Mouse (Mus musculus): ENCODE data around the gene Rnf31.

Rnf31 gene

DNA sequence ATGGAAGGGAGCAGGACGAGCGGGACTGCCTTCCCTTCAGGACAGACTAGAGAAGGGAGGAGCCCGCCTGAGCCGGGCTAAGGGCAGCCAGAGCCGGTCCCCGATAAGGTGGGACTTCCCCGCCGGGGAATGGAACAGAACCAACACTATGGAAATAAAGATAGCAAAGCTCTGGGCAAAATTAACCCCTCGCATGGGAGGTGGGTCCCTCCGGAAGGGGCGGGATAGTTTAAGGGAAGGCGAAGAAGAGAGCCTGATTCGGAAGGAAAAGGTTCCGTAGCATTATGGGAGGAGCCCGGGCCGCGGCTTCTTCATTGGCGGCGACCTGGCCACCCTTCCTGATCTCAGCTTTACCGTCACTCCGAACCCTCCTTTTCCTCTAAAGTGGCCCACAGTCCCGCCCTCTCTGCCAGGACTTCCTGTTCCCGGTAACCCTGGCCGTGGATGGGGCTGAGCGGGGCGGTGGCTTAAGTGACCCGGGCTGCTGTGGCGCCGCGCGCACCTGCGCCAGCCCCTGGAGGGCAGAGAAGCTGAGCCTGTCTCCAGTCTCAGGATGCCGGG, at the start of gene Rnf31:
Rnf31 (plus strand) TSS at position 378 of the 561 bp plus-strand sequence.
- DNase-seq (ENCODE audit: low read depth, low spot score): peak; percentile 97

DNA sequence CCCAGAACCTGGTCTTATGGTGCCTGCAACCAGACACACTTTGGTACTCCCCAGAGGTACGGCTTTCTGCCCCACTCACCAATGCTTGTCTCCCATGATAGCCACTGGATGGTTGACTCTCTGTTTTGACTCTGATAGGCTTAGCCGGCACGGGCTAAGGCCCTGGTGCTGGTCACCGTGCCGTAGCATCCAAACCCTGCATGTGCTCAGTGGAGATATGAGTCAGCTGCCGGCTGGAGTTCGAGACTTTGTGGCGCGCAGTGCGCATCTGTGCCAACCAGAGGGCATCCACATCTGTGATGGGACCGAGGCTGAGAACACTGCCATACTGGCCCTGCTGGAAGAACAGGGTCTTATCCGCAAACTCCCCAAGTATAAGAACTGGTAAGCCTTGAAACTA, 49.2 kb upstream of the Rnf31 start:
- DNase-seq (ENCODE audit: low read depth, low spot score): no peak

DNA sequence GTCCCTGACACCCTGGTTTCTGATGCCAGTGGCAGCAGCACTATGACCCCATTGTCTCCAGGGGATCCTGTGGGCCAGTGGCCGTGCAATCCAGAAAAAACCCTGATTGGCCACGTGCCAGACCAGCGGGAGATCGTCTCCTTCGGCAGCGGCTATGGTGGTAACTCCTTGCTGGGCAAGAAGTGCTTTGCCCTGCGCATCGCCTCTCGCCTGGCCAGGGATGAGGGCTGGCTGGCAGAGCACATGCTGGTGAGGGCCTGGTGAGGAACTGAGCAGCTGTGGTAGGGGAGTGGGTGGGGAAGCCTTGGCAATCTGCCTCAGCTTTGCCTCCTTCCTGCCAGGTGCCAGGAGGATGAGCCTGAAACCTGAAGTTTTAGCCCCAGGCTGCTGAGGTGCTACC, 47.2 kb upstream of the Rnf31 start:
- DNase-seq (ENCODE audit: low read depth, low spot score): no peak

DNA sequence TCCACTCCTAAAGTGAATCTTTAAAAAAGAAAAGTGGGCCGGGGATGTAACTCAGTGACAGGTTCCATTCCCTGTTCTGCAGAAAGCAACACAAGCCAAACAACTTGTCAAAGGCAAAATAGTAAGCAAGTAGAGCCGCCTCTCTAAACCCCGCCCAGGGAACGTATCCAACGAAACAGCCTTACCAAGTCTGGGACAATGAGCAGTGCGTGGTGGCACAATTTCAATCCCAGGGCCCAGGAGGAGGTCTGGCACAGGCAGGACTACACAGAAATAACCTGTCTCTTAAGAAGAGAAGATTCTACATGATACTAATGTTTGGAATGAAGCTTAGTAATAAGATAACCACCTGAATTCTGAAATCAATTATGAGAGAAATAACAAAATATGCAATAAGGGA, 41.3 kb upstream of the Rnf31 start:
- DNase-seq (ENCODE audit: low read depth, low spot score): no peak

DNA sequence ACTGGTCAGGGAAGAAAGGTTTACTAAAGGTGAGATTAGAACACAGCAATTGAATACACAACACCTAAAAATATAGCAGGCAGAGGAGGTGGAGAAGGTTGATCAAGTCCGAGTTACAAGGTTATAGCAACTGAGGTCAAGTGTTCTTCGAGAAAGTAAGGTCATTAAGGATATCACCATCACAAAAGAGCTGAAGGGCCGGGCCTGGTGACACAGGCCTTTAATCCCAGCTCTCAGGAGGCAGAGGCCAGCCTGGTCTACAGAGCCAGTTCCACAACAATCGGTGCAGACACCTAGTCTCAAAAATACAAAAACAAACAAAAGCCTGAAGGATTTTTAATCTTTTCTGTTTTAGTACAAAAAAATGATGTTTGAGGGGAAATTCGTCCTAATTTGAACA, 40.2 kb upstream of the Rnf31 start:
- no peak for DNase-seq (ENCODE audit: low read depth, low spot score)

DNA sequence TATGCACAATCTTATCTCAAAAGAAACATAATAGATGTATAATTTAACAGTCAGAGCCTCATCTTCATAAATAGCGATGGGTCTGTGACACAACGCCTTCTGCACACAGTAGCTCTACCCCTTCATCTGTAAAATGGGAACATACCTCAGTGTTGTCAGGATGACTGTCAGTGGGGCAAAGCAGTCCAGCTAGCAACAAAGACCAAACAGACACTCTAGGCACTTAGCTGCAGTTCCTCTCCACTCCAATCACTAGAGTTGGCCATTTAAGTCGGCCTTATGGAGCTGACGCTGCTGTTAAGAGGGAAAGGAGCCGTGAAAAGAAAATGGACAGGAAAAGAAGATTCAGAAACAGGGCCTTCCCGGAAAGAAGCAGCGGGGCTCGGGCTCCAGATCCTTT, 39.7 kb upstream of the Rnf31 start:
- DNase-seq (ENCODE audit: low read depth, low spot score): no peak

DNA sequence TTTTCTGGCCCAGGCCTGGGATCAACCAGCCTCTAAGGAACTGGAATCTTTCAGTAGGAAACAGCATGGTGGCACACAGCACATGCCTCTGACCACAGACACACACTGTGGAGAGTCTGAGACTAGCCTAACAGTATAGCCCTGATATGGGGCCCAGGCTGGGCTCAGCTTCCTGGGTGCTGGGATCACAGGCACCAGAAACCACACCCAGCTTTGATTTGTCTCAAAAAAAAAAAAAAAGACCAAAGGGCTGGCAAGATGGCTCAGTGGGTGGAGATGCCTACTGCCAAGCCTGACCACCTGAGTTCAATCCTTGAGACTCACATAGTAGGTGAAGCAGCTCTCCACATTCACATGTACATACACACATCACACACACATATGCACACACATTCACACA, 36.9 kb upstream of the Rnf31 start:
- no peak for DNase-seq (ENCODE audit: low read depth, low spot score)

DNA sequence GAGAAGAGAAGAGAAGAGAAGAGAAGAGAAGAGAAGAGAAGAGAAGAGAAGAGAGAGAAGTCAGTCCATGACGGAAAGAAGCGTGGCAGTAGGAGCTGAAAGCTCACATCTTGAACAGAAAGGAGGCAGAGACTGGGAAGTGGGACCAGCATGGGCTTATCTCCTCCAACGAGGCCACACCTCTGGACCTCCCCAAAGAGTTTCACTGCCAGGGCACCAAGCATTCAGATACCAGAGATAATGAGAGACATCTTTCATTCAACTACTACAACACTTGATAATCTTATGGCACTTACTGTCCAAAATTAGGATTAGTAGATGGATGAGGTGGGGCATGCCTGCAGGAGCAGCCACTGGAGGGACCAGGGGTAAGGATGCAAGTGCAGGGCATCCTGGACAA, 35.7 kb upstream of the Rnf31 start:
- DNase-seq (ENCODE audit: low read depth, low spot score): no peak

DNA sequence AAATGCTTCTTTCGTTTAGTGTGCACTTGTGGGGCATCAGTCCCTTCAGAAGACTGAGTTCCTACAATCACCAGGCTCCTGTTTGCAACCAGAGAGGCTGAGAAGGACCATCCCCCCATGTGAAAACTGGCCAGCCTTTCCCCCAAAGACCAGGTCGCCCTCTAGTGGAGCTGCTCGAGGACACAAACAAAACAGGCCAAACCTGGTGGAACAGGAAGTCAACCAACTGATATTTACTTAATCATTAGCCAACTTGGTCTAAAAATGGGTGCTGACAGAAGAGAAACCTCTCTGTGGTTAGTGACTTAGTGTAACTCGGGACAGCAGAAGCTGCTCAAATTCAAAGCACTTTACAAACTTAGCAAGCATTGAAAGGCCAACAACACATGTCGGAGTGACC, 34.5 kb upstream of the Rnf31 start:
- DNase-seq (ENCODE audit: low read depth, low spot score): no peak

DNA sequence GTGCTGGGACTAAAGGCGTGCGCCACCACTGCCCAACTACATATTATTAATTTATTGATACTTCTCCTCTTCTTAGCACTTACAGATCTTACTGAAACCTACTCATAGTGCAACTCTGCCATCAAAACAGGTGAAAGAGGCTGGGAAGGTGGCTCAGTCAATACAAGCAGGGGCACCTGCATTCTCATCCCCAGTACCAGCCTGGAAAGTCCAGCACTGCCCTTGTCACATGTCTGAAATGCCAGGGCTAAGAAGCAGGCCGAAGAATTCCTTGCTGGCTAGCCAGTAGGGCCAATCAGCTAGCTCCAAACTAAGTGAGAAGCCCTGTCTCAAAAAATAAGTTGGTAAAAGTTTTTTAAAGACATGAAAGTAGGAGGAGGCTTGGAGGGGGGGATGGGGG, 33.9 kb upstream of the Rnf31 start:
- DNase-seq (ENCODE audit: low read depth, low spot score): no peak

DNA sequence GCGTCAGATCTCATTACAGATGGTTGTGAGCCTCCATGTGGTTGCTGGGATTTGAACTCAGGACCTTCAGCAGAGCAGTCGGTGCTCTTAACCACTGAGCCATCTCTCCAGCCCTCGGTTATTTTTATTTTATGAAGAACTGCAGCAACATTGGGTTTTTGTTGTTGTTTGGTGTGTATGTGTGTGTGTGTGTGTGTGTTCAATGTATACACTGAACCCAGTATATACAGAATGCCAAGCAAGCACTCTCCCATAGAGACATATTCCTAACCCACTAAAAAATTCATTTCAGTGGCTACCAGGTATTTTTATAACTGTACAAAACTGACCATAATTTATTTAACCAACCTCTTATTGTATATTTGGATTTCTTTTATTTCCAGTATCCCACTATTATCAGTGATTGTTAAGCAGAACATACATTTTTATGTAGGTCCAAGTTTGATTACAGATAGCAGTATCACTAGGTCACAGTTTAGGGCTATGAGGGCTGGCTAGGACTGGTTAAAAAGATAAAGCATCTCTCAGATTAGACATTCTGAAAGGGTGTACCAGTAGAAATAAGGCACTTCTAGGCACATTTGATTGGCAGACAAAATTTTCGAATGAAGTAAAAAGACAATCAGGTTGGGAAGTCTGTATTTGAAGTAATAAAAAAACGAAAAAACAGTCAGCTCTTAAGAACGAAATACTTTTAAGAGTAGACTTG, 32.6 kb upstream of the Rnf31 start:
- no peak for DNase-seq (ENCODE audit: low read depth, low spot score)

DNA sequence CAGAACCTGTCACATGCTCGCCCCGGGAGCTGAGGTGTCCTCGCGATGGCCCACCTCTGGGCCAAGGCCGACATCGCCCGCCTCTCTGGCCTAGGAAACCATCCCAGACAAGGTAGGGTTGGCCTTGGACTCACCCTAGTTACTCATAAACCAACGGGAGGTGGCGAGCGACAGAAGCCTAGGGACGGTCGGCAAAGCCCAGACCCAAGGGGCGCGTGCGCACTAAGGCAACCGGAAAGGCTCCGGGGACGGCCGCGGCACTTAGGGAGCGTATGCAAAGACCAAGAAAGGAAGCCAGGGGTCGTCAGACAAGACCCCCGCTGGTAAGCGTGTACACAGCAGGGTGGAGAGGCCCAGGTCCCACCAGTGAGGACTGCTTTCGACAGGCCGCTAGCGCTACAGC, 31.7 kb upstream of the Rnf31 start, which contains the start of gene Dcaf11:
Dcaf11 (plus strand) TSS at position 208 of the 403 bp plus-strand sequence.
- DNase-seq (ENCODE audit: low read depth, low spot score): peak; percentile 89

DNA sequence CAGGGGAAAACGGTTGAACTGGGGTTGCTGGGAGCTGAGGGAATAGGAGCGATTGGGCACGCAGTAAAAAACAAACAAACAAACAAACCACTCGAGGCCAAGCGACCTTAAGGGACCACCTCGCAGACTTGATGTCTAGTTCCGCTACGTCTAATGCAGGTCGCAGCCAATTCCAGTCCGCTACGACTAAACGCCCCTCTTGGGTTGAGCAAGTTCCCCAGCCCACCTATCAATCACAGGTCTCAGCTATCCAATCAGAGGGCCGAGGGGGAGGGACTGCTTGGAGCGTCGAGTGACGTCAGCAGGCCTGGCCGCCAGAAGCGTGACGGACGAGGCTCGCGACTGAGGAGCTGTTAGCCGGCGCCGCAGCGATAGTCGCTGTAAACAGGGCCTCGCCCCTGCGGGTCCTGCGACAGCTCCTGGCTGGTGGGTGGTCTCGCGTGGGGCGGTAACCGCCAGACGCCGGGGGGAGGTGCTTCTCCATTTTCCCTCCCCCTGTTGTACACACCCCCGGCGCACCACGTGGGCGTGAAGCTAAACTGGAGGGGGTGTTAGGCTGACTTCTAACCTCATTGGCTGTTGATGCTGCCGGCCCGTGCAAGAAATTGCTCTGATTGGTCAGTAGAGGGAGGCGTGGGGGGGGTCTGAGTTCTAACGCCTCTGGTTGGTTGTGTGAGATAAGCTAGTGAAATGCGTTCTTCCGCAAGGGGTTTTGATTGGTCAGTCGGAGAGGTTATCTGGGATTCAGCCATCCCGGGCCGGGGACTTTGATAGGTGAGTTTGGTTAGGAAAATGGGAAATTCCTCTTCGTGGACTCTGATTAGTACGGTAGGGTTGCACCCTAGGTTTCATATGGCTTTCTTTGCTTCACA, 31.1 kb upstream of the Rnf31 start, which contains the start of gene A730061H03Rik:
A730061H03Rik (minus strand) TSS at position 205 of the 872 bp plus-strand sequence.
- DNase-seq (ENCODE audit: low read depth, low spot score): peak; percentile 100

DNA sequence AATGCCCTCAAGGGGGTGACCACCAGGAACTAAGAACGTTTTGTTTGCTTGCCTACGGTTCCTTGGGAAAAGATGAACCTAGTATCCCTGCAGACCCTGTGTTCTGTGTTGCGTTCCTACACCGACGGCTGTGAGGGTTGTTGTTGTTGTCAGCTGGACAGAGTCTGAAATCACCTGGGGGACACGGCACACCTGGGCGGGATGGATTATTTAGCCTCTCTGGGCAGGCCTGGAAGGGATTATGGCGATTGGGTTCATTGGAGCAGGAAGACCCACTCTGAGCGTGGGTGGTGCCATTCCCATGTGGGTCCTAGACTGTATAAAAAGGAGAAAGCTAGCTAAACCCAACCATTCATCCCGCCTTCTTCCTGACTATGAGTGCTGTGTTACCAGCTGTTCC, 29.6 kb upstream of the Rnf31 start:
- no peak for DNase-seq (ENCODE audit: low read depth, low spot score)

DNA sequence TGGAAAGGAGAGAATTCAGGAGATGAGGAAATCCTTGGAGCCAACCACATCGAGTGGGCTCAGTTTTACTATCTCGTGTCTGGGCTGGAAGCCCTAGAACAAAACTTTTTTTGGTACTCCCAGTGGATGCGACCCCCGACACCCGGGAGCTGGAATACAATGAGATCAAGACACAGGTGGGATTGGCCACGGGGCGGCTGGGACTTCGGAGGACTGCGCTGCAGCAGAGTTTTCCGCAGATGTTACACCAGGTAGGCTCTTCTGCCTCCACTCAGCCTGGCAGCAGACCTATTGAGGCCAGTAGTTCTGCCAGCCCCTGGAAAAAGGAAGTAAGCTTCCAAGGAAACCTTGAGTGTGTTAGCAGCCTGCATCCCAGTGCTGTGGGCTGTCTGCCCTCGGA, 28.3 kb upstream of the Rnf31 start:
- DNase-seq (ENCODE audit: low read depth, low spot score): no peak

DNA sequence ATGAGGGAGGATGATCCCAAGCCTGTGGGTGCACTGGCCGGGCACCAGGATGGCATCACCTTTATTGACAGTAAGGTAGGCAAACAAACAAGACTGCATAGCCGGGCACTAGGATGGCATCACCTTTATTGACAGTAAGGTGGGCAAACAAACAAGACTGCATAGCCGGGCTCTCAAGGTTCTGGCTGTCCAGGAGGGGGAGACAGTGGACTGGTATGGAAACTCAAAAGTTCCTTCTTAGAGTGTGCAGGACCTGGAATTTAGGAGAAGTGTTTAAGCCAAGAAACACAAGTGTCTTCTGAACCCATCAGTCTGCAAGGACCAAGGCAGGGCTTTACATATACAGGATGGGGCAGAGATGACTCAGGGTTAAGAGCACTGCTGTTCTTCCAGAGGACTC, 25.8 kb upstream of the Rnf31 start:
- no peak for DNase-seq (ENCODE audit: low read depth, low spot score)

DNA sequence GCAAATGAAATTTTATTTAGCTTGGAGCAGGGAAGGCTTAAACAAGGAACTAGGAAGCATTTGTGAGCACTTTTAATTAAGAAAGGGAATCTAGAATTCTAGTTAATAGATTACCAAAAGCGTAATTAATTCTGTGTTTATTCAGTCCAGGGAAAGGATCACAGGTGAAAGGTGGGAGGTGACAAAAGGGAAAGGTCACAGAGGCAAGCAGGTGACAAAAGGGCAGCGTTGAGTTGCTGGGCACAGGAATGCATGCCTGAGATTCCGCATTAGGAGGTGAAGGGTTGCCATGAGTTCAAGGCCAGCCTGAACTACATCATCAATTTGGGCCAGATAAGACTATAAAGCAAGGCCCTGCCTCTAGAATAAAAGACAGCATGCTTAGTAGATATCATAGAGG, 24.0 kb upstream of the Rnf31 start:
- no peak for DNase-seq (ENCODE audit: low read depth, low spot score)

DNA sequence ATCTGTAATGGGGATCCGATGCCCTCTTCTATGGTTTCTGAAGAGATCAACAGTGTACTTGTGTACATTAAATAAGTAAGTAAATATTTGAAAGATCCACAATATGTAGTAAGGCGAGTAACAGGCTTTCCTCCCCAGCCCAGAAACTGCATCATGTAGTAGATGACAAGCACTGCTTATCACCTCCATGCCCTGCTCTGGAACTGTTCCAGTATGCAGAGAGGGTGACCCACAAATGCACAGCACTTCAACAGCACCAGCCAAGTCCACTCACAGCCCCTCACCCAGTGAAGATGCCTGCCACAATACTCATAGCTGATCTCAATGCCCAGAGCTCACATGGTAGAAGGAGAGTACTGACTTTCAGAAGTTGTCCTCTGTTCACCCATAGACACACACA, 20.9 kb upstream of the Rnf31 start:
- no peak for DNase-seq (ENCODE audit: low read depth, low spot score)

DNA sequence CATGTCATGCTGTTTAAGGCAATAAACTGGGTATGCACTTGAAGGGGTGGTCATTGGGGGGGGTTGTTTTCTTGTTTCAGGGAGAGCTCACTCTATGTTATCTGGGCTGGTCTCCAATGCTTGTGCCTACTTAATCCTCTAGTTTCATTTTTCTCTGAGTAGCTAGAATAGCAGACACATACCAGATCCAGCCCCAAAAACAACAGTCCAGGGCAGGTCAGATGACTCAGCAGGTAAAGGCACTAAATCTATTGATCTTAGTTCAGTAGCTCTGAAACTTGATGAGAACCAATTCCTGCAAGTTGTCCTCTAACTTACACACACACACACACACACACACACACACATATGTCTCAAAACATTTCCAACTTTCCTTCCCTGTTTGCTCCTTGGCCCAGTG, 19.7 kb upstream of the Rnf31 start:
- no peak for DNase-seq (ENCODE audit: low read depth, low spot score)

DNA sequence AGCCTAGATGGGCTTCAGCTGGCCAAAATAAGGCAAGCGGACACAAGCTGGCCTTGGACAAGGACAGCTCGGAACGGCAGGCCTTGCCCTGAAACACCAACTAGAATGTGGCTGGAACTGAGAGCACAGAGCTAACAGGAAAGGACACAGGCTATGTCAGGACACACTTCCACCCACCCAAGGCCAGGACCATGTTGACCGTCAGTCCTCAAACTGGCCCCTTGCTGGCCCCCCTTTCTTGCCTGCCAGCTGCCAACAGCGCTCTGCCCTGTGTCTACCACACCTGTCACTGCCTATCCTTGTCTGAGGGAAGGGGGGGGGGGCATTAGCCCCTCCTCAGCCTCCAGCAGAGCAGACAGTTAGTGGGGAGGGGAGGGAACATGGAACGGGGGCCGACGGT, 16.2 kb upstream of the Rnf31 start, which contains the start of gene Fitm1:
Fitm1 (plus strand) TSS at position 316 of the 400 bp plus-strand sequence.
- DNase-seq (ENCODE audit: low read depth, low spot score): no peak

DNA sequence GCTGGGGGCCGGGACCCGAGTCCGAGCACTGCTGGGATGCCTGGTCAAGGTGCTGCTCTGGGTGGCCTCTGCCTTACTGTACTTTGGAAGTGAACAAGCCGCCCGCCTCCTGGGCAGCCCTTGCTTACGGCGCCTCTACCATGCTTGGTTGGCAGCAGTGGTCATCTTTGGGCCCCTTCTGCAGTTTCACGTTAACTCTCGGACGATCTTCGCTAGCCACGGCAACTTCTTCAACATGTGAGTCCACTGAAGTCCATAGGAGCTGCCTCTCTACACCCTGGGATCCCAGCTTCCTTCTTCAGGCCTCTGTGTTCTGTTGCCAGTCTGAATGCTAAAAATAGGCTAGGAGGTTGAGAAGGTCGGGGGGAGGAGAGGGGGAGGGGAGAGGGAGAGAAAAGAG, 15.8 kb upstream of the Rnf31 start:
- DNase-seq (ENCODE audit: low read depth, low spot score): no peak

DNA sequence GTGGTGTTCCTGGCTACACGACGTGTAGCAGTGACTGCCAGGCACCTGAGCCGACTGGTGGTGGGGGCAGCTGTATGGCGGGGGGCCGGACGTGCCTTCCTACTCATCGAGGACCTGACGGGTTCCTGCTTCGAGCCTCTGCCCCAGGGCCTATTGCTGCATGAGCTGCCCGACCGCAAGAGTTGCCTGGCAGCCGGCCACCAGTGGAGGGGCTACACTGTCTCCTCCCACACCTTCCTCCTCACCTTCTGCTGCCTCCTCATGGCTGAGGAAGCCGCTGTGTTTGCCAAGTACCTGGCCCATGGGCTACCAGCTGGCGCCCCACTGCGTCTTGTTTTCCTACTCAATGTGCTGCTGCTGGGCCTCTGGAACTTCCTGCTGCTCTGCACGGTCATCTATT, 15.1 kb upstream of the Rnf31 start:
- no peak for DNase-seq (ENCODE audit: low read depth, low spot score)

Measured in telencephalon, adult 2 months (tissue).